Mouse (Mus musculus): ENCODE measurements around the gene Zbtb17. TPM values are rescaled to one million over a fixed set of nuclear protein-coding genes. Genes with fewer than 3 reads are reported as not detected.

The Zbtb17 gene
- total RNA-seq (2021), result 10 to 100 TPM; 22.7 to 23.5 TPM

GRCm38 (mm10) chr4:141444451-141445327, at the start of gene Zbtb17:
Zbtb17 (plus strand) TSS chr4:141444654.
- peak; percentile 78 for DNase-seq (ENCODE audit: low spot score)

GRCm38 (mm10) chr4:141394751-141395150, 49.7 kb upstream of the Zbtb17 start:
- intact Hi-C loops (cut with DNase I), result no loop called here
- no peak for DNase-seq (ENCODE audit: low spot score)

More at GRCm38 (mm10) chr4:141444451-141445327, at the start of gene Zbtb17:
- intact Hi-C loops (cut with DNase I), result no loop called here

- no peak for DNase-seq (ENCODE audit: low spot score)
- intact Hi-C loops (cut with DNase I), result no loop called here
Measured at GRCm38 (mm10) chr4:141397861-141398260, 46.6 kb upstream of the Zbtb17 start.

GRCm38 (mm10) chr4:141398545-141398944, 45.9 kb upstream of the Zbtb17 start, which contains the start of gene Clcnka:
Clcnka (minus strand) TSS chr4:141398724.
- intact Hi-C loops (cut with DNase I), result no loop called here
- DNase-seq (ENCODE audit: low spot score), result no peak

- no peak for DNase-seq (ENCODE audit: low spot score)
- intact Hi-C loops (cut with DNase I), result no loop called here
Measured at GRCm38 (mm10) chr4:141400171-141400570, 44.3 kb upstream of the Zbtb17 start.

- DNase-seq (ENCODE audit: low spot score), result peak; percentile 64
- intact Hi-C loops (cut with DNase I), result loop anchor here (1.0 kb wide), 1 partner anchor 171 kb away; no protein-coding TSS in a partner anchor
Measured at GRCm38 (mm10) chr4:141404518-141405313, 39.7 kb upstream of the Zbtb17 start.

- intact Hi-C loops (cut with DNase I), result no loop called here
- no peak for DNase-seq (ENCODE audit: low spot score)
Measured at GRCm38 (mm10) chr4:141405314-141405622, 39.2 kb upstream of the Zbtb17 start.

GRCm38 (mm10) chr4:141406516-141407299, 37.7 kb upstream of the Zbtb17 start:
- DNase-seq (ENCODE audit: low spot score), result no peak
- intact Hi-C loops (cut with DNase I), result loop anchor here (1.0 to 2.0 kb wide), 2 partner anchors 24 to 154 kb away; no protein-coding TSS in a partner anchor

- intact Hi-C loops (cut with DNase I), result no loop called here
Measured at GRCm38 (mm10) chr4:141408577-141408976, 35.9 kb upstream of the Zbtb17 start.

GRCm38 (mm10) chr4:141411430-141411992, 32.9 kb upstream of the Zbtb17 start:
- intact Hi-C loops (cut with DNase I), result no loop called here

More at GRCm38 (mm10) chr4:141408577-141408976, 35.9 kb upstream of the Zbtb17 start:
- no peak for DNase-seq (ENCODE audit: low spot score)

GRCm38 (mm10) chr4:141415924-141416323, 28.5 kb upstream of the Zbtb17 start, which contains the start of gene Clcnkb:
Clcnkb (minus strand) TSS chr4:141416014.
- intact Hi-C loops (cut with DNase I), result no loop called here
- no peak for DNase-seq (ENCODE audit: low spot score)

More at GRCm38 (mm10) chr4:141411430-141411992, 32.9 kb upstream of the Zbtb17 start:
- no peak for DNase-seq (ENCODE audit: low spot score)

GRCm38 (mm10) chr4:141419398-141420191, 24.9 kb upstream of the Zbtb17 start:
- intact Hi-C loops (cut with DNase I), result no loop called here
- no peak for DNase-seq (ENCODE audit: low spot score)

GRCm38 (mm10) chr4:141420192-141420829, 24.1 kb upstream of the Zbtb17 start, which contains the start of gene Hspb7:
Hspb7 (plus strand) TSS chr4:141420779.
- intact Hi-C loops (cut with DNase I), result no loop called here
- no peak for DNase-seq (ENCODE audit: low spot score)

- intact Hi-C loops (cut with DNase I), result no loop called here
- DNase-seq (ENCODE audit: low spot score), result no peak
Measured at GRCm38 (mm10) chr4:141420886-141421285, 23.6 kb upstream of the Zbtb17 start.

- intact Hi-C loops (cut with DNase I), result no loop called here
- DNase-seq (ENCODE audit: low spot score), result peak; percentile 76
Measured at GRCm38 (mm10) chr4:141421423-141421822, 23.0 kb upstream of the Zbtb17 start.

GRCm38 (mm10) chr4:141422841-141423240, 21.6 kb upstream of the Zbtb17 start:
- intact Hi-C loops (cut with DNase I), result no loop called here
- no peak for DNase-seq (ENCODE audit: low spot score)

- no peak for DNase-seq (ENCODE audit: low spot score)
- intact Hi-C loops (cut with DNase I), result no loop called here
Measured at GRCm38 (mm10) chr4:141423288-141423687, 21.2 kb upstream of the Zbtb17 start.

Data from heart, postnatal 25 days (tissue).